Mouse (Mus musculus) monocyte, adult 5-6 weeks (primary cell): ENCODE measurements at regions not wholly inside any gene's neighbourhood (a gene's known extent, or its start where the extent isn't known, plus 50 kb on each side); places are given as distances from the start of the nearest gene placed in this dataset.

Experiments used
- ATAC-seq: fragments of 153-309, 156-312 bp; replicated peaks from 2 replicates; pipeline ENCODE4 v1.8.0; 2017; ENCODE audit warnings: mild to moderate bottlenecking; ENCODE audit not compliant: low TSS enrichment, insufficient number of reproducible peaks, severe bottlenecking, poor library complexity, low FRiP score

DNA sequence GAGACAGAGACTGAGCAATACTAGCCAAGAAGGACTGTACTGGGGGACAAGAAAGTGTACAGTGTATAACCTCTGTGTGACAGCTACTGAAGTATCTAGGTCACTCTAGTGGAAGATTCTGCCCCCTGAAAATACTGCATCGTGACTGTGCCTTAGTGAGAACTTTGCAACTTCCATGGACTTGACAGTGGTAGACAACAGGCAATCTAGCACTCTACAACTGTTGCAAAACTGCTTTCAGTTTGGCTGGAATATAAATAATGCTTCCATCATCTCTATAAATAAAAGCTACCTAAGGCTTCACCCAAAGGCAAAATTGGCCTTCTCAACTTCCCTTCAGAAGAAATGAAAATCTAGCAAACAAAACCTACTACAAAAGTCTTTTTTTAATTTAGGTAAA is 74.6 kb upstream of the Tent5a start:
- ATAC-seq: no peak

DNA sequence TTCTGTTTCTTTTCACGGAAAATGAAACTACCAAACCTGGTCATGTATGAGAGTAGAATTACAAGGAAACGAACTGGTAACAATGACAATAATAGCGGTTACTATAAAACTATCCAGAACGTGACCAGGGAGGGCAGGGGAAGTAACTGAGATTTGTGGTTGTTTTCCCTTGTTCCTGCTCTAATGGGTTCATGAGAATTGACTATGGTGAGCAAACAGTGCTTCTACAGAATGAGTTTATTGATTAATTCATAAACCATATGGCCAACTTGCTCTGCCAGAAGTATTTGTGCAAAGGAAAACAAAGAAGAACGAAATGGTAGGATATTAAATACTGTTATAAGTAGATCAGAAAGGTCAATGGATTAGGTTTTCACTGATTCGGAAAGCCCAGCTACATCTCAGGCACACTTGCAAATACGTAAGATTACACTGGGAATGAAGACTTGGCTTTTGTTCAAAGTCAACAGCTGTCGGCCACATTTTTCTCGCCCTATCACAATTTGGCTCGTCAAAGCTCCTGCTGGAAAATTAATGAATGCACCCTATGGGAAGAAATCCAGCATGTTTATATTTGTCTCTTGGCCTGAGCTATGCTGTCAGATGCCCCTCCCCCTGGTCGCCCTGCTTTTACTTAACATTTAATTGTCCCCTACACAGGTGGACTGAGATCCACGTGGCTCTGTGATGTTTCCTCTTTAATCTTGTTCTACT is 73.6 kb upstream of the Tent5a start:
- no peak for ATAC-seq

DNA sequence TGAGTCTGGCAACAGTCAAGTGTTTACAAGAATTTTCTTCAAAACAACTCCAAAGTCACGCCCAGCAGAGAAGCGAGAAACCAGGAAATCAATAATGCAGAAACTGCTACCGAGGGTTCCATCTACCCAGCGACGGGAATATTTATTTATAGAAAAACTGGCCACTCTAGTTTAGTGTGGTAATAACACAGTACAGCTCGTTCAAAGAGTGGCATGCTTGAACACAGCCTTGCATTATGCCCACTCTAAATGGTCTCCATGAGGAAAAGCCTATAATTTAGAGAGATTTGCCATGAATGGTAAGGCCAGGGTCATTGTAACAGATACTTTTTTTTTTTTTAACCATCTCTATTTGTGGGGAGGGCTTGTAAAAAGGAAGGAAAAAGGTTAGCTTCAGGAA is 67.8 kb upstream of the Tent5a start:
- no peak for ATAC-seq

DNA sequence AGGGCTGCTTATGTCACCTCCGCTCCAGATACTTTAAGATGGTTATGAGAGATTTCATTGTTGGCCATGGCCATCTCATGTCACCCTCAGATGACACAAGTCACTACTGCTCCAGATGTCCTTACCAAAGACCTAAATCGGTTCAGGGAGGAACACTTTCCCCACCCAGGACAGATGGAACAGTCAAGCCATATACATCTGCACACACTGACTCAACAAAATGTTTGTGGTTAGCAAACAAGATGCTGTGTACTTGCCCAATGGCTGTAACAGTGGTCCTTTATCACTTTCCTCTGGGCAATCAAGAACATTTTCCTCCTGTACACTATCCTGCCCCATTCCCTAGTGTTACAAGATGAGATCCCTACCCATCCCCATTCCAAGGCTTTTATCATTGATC is 64.1 kb upstream of the Tent5a start:
- no peak for ATAC-seq

DNA sequence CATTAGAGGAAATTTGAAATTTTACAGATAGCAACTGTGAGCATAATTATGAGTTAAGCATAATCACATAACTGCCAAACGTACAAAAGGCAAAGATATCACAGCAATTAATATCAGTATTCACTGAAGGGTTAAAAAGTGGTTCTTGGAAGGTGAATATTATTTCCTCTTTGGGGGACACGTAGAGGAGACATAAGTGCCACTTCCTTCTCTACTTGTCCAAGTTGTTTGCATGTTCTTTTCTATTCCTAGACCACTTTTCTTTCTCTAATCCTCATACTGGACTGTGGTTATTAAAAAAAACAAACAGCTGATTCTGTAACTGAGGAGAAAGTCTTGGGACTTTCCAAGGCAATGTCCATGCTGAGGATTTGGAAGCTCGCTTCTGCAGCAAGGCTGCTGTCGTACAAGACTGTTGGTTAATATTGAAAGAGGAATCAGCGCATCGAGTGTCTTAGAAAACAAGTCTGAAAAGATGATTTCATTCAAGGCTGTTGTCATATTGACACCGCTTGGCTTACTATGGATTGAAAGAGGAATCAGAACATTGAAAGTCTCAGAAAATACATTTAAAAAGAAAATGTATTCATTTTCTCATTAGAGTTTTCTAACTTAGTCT is 61.7 kb upstream of the Tent5a start:
- no peak for ATAC-seq

DNA sequence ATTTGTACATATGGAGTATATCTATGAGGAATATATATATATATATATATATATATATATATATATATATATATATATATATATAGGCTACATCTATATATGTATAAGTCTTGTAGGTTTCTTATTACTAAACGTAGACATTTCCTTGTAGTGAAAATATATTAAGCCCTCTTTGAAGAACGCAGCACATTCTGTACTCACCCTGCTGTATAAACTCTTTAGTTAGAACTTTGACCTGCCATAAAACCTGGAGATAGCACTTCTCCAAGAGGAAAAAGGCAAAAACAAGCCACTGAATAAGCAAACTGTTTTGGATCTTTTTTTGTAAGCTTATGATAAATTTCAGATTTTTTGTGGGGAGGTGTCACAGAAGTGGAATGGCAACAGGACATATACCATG is 55.3 kb upstream of the Tent5a start:
- no peak for ATAC-seq

DNA sequence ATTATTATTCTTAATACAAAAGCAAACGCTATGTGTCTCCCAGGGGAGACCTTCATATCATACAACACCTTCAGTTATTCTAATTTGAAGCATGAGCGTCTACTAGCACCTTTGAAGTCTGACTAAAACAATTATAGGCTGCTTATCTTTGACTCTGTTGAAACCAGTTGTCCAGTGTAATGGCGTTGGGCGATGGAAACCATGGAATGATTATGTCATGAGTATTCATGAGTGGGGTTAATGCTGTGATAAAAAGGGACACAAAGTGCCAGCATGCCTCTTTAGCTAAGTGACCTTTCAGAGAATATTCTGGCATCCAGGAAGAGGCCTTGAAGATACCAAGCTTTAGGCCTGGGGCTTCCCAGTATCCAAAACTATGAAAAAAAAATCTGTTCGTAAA is 53.6 kb upstream of the Tent5a start:
- no peak for ATAC-seq

DNA sequence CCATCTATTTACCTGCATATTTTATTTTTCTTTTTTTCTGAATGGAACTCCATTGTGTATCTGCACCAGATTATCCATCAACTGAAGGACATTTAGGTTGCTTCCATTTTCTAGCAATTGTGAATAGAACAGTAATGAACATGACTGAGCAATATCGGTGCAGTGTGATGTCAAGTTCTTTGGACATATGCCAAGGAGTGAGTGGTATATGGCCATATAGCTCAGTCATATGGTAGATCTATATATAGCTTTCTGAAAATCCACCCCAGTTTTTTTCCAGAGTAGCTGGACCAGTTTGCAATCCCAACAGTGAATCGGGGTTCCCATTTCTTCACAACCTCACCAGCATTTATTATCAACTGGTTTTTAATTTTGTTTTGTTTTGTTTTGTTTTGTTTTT is 52.0 kb upstream of the Tent5a start:
- ATAC-seq: no peak
